Mouse (Mus musculus) thymus, postnatal 10 days (tissue): ENCODE measurements around the gene Olfr270.

Source experiments
- DNase-seq, 2 experiments: peaks; one replicate each; pipeline ENCODE4 v3.0.0; 2021; ENCODE audit warnings: low spot score in 2 of 2

Olfr270 gene

DNA sequence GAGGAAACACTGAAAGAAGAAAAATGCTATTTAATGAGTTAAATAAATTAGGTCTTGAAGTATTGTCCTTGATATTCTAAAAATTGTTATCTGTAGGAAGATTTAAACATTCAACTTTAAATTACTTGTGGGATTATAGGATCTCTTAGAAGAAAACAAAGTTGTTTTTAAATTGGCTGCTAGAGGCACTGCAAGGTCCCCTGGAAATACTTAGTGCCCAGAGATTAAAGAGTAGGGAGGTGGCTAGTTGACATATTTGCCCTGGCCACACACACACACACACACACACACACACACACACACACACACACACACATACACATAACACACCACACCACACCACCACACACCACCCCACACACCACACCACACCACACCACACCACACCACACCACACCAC, at the start of gene Olfr270:
TSS of gene Olfr270 (plus strand) at position 301 of the 400 bp plus-strand sequence.
- DNase-seq, result no peak

DNA sequence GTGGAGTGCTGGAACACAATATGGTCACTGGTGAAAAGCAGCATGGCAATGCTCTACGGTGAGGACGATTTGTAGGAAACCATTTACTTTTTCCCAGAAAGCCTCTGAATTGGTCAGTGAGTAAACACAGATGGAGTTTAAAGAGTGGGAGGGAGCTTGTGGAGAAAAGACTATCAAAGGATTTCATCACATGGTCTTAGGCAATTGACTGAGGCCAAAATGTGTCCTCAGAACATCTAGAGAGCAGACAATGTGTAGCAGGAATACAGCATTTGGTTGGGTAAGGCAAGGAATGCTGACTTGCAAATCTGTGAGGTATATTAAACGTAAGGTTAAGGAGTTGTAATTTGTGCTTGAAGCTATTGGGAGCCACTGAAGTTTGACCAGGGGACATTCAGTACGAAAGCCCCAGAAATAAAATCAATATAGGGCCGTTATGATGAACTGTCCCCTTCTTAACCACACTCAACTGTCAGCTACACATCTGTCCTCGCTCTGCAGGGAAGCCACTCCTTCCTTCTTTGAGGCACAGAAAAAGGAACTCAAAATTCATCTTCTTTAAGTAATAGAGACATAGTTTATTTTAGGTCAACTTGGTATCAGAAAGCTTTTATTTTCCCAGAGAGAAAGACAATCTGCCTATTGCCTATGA, 47.6 kb upstream of the Olfr270 start:
- DNase-seq, result no peak

DNA sequence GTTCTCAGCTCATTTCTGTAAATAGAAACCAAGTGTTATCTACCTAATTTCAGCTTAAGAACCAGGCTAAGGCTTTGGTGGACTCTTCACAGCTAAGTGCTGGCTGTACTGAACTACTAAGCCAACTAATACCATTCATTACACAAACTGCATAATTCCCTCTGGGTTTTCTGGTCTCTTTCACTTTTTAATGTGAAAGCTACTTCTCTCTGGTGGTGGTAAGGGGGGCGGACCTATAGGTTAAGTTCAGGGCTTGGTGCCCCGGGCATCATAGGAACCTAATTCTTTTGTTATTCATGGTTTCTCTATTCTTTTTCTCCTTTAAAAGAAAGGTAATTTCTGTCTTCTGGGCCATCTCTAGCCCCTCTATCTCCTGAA, 47.0 kb upstream of the Olfr270 start:
- no peak for DNase-seq

DNA sequence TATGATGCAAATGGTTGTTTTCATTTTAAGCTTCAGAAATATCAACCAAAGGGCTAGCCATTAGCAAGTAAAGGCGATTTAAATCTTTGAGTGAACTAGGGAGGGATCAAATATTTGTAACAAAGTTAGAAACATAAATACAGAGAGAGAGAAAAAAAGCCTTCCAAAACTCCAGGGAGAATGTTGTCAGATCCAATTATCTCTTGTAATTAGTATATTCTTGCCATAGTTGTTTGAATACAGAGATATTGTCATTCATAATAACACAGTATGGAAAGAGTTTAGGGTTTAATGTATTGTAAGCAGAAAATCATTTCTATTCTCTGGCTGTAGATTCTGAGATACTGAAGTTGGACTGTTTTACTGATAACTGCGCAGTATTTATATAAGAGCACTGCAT, 45.3 kb upstream of the Olfr270 start, which contains the start of gene Olfr272:
TSS of gene Olfr272 (minus strand) at position 101 of the 400 bp plus-strand sequence.
- no peak for DNase-seq

DNA sequence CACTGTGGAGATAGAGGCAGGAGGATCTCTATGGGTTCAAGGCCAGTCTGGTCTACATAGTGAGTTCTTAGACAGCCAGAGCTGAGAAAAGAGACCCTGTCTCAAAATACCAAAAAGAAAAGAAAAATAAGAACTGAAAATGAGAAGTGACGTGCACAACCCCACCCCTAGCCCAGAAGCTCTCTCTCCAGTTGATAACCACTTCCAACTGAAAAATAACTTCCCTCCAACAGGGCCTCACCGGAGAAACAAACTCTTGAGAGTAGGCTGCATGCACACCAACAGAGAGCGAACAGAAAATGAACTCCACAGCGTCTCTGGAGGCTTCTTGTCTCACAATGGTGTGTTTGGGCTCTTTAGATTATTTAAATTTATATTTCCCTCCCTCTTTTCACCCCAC, 33.9 kb upstream of the Olfr270 start:
- DNase-seq, result no peak

DNA sequence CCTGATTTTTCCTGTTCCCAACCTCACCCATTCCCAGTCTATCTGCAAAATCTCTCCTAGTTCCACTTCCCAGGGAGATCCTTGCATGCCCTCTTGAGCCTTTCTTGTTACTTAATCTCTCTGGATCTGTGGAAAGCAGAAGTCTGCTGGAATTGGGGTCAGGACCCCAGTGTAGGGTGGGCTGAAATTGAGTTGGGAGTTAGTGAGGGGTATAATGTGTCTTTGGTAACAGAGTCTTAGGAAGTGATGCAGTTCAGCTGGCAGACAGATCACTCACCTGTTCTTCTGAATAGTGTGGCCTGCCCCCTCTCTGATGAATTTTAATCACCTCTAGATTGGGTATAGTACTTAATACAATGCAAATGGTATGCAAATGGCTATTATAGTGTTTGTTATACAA, 17.7 kb upstream of the Olfr270 start:
- no peak for DNase-seq

DNA sequence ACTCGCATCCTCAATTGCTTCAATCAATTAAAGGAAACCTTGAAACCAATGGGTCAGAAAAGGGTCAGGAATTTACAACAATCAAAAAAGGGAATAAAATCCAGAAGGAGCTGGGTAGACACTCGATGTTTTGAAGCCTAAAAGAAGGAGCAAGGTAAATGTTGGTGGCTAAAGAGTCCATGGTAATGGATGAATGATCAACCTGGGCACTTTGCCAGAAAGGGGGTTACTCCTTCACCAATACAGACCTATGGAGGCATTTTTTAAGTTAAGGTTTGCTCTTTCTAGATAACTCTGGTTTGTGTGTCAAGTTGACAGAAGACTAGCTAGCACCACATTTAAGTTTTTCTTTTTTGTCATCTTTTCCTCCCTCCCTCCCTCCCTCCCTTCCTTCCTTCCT, 15.3 kb upstream of the Olfr270 start:
- no peak for DNase-seq

DNA sequence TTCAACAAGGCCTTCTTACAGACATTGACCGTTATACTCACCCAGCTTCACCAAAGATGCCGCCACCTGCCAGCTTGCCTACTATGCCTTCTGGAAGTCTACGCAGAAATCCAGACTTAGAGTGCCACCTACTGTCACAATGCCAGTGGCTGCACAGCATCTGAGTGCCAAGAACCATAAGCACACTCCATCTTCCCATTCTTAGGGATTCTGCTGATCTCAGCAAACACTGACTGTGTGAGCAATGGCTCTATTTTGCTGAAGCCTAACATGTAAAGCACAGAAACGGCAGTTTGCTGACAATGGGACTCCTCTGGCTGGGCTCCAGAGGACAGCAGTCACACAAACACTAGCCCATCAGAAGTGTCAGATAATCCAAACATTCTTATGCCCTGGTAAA, 5.7 kb upstream of the Olfr270 start:
- DNase-seq, result no peak

DNA sequence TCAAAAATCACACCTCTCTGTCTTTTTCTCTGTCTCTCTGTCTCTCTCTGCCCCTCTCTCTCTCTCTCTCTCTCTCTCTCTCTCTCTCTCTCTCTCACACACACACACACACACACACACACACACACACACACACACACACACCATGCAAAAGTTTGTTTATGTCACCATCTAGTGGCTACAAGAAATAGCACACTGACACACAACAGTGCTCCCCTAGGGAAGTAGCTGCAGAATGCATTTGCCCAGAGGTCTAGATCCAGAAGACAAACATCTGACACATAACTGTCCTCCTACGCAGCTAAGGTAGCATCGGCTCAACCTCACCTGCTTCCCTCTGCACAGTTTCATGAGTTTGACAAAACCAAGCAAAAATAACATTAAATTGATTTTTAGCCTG, 20.9 kb downstream of the Olfr270 start:
- no peak for DNase-seq

DNA sequence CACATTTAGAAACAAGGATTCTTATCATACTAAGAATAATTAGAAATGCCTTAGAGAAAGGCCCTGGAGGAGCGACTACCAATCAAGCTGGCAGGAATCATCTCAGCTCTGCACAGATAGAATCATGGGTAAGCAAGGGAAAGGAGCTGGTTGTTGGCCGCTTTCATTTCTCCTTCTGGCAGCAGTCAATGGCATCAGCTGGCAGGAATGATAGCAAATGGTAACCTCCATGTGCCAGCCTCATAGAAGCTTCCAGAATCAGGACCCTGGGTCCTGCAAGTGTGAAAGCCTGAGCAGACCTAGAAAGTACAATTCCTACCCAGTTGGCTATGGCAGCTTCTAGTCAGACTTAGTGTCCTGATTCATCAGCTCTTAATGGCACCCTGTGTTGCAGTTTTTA, 21.9 kb downstream of the Olfr270 start:
- no peak for DNase-seq

DNA sequence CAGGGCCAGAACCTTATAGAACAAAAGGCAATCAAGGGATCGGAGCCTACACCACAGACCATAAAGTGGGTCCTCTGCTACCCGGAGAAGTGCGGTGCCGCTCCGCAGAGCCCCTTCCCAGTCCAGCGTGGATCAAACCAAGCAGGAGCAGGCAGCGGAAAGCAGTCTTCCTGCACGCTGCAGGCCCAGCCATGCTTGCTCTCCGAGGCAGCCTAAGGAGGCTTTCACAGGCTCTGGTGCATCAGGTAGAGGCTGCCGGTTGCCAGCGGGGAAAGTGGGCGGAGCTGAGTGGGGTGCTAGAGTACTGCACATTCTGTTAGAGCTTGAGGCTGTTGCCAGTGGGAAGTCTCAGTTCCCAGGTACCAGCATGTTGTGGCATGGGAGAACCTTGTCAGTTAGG, 24.9 kb downstream of the Olfr270 start, which contains the start of gene Nipsnap3a:
TSS of gene Nipsnap3a (plus strand) at position 25 of the 400 bp plus-strand sequence.
- DNase-seq, result no peak

DNA sequence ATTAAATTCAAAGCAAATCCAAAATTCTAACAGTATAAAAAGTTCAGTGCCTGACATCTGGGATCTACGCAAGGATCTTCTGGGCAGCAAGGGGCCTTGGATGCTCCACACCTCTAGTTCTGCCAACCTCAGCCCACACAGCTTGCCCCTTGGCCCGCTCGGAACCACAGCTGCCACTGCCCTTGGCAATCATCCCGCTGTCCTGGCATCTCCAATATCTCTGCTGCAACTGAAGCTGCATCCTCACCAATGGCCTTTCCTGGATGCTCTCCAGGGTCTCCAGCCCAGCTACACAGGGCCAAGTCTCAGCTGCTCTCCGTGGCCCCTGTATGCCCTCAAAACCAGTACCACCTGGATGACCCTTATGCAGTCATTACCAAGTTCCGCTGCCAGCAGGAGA, 35.1 kb downstream of the Olfr270 start:
- DNase-seq, result no peak

DNA sequence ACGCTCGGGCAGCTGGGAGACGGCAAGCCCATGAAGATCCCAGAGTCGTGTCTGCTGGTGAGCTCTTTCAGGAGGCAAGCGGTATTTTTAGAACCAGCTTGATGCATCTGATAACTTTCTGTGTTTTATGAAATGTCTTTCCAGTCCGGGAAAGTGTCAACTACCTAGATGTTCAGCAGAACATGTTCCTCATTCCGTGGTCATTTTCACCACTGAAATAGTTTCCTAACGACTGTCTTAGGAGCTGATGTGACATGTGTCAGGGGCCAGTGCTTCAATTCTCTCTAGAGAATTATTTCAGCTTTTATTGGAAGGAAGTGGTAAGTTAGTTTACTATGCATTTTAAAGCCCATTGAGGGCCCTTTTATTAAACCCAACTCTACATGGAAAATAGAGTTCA, 35.8 kb downstream of the Olfr270 start:
- DNase-seq, result no peak

DNA sequence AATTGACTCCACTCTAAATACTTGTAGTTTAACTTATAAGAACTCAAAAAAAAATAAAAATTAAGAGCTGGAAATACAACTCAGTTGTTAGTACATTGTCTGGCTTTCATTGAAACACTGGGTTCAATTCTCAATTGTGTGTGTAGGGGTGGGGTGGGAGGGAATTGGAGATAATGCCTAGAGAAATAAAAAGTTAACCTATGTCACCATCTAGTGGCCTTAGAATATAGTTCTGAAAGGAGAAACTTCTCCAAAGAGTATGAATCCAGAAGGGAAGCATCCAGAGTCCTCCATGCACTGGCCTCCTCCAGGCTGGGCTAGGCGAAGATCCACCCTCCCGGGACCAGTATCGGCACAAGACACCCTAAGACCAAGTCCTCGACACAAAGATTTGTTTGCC, 44.8 kb downstream of the Olfr270 start:
- DNase-seq, result no peak

DNA sequence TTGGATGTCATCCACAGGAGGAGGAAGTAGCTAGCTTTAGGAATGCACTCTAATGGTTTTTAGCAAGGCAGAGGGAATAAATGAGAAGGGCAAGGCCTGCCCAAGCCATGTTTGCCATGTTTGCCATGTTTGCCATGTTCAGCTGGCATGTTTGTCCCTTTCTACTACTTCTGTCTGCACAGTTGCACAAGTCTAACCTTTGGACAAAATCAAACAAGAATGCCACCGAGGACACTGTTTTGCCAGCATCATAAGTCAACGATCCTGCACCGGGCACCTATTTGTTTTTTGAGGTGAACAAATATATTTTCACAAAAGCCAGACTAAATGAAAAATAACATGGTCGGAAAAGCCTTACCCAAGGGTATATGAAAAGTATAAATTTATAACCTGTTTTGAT, 45.5 kb downstream of the Olfr270 start:
- DNase-seq, result no peak

DNA sequence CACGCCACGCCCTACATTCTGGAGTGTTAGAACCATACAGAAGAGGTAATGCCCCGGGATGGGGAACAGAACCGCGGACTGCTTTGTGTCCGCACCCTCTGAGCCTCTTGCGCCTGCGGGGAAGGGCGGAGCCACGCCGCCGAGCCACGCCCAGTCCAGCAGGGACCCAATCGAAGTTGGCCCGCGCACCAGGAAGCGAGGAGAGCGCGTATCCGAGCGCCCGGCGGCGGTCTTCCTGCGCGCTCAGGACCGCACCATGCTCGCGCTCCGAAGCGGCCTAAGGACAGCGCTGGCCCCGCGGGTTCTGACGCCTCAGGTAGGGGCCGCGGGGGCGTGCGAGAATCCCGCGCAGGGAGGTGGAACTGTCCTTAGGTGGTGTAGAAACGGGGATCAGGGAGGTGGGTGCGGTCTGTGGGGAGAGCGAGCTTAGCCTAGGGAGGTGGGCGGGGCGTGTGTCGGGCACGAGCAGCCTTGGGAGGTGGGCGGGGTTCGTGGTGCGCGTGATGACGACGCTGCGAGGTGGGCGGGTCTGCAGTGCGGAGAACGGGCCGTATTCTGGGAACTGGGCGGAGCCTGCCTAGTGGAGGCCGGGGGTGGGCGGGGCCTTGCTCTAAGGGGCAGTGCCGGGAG, 47.5 kb downstream of the Olfr270 start, which contains the start of gene Nipsnap3b:
TSS of gene Nipsnap3b (plus strand) at position 149 of the 630 bp plus-strand sequence.
- peak; percentile 92 to 96 for DNase-seq

DNA sequence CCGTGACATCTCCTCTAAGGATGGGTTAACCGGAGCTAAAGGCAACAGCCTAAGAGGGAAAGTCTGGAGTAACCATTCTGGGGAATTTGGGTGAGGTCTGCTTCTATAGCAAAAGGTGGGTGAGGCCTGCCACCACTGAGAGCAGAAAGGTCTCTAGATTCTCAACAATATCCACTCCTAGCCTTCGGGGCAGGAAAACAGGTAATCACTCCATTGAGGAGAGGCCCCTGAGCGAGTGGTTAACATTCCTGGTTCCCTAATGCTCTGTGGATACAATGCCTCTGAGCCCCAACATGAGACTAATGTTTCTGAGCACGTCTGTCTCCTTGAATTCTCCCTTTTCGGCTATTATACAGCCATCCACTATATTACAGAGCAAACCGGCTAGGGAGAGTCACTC, 50.1 kb downstream of the Olfr270 start:
- no peak for DNase-seq

DNA sequence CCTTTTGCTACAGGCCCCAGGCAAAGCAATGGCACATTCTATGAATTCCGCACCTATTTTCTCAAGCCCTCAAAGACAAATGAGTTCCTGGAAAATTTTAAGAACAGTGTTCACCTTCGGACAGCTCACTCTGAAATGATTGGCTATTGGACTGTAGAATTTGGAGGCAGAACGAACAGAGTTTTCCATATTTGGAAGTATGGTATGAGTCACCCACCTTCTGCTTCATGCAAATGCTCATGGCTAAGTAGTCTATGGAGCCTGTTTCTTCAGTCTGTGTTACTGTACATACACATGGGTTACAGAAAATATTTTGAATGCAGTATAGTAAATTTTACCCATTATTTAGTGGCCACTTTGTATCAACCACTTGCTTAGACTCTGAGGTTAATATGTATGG, 50.7 kb downstream of the Olfr270 start:
- no peak for DNase-seq

DNA sequence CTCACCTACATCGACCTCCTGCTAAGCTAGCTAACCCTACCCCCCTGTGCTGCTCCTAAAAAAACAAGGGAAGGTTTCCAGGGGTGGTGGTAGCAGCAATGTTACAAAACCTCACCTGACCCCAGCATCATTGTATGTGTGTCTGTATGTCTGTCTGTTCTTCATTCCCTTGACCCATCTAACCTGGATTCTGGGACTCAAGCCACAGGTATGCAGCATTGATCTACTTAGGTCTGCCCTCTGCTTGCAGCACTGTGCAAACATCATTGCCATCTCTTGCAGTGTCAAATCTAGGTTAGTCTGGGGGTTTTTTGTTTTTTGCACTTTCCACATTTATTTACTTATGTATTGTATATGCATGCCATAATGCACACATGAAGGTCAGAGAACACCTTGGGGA, 54.0 kb downstream of the Olfr270 start:
- DNase-seq, result no peak
